Mouse (Mus musculus) left cerebral cortex, postnatal 10 days (tissue): Measurements from ENCODE around the gene Tnnt3. TPM values are rescaled to one million over a fixed set of nuclear protein-coding genes. Genes with fewer than 3 reads are reported as not detected.

Source experiments
- DNase-seq, 2 experiments: peaks; one replicate each; pipeline ENCODE4 v3.0.0; 2021 to 2022; ENCODE audit warnings: low spot score in 2 of 2, mixed read lengths in 1 of 2; ENCODE audit errors: extremely low spot score in 1 of 2
- intact Hi-C: fragments of 180-260 bp; cut with DNase I; formaldehyde crosslinking; loops from one replicate; pipeline ENCODE4 v1.15.1; 2025
- total RNA-seq, 2 experiments: library from RNA; stranded (reverse); gene quantifications; 2 replicates each; pipeline ENCODE4 v1.2.3; 2021

The Tnnt3 gene
- total RNA-seq, 2 experiments from 2014 or later, result not detected

DNA sequence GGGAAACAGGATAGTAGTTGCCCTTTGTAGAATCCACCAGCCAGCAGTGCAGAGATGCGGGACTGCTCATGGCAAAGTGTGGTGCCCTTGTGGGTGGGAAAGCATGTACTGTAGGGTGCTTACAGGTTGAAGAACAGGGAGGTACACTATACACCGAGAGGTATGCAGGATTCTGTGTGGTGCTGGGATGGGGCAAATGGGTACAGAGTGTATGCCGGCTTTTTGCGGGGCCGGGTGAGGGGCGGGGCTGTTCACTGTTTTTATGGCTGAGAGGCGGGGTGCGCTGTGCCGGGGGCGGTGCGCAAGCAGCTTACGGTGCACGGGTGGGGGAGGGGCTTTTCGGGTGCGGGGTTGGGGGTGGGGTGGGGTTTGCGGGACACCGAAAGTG, 34.0 kb downstream of the Tnnt3 start, which contains the start of gene Mrpl23:
Mrpl23 (plus strand) TSS at position 16 of the 388 bp plus-strand sequence.
- intact Hi-C loops, result no loop called here
- no peak for DNase-seq

DNA sequence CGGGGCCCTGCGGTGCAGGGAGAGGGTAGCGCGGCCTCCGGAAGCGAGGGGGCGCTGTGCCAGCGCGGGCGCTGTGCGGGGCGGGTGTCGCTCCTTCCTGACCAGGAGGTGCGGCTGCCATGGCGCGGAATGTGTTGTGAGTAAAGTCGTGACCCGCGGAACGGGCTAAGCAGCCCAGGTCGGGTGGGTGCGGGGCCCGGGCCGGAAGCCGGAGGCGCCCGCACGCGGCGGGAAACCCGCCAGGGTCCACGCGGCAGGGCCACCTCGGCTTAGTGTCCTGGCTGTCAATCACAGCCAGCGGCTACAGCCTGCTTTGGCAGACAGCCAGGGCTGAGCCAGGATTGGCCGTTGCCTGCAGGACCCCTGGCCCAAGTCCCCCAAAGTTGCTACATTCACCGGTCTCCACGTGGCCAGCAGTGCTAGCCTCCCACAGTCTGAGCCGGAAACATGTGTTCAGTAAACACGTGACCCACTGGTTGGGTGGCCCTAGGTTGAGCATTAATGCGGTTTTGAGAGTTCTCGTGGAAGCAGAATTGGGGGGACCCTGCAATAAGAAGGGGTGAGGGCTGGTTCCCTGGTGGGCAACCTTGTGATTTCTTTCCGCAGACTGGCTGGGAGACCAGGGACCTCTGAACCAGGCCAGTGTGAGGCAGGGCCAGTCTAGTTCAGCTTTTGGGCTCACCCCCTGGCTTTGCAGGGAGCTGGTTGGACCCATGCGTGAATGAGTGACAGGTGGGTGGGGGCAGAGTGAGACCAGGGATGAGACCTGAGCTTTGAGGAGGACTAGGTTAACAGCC, 34.6 kb downstream of the Tnnt3 start:
- intact Hi-C loops, result no loop called here
- peak; percentile 73 to 92 for DNase-seq

DNA sequence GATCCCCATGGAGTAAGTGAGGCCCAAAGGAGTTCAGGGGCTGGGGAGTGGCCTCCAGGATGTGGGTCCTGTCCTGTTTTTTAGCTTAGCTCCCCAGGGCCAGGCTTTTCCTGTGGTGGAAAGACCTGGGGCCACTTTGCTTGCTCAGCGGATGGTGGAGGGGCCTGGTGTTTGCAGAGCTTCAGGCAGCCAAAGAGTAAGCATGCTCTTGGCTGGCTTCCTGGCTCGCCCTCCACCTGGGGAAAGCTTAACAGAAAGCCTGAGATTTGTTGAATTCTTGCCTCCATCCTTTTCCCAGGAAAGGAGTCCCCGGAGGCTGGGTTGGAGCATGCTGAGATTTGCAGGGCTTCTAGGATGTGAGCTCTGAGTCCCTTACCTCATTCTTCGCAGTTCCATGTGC, 36.5 kb downstream of the Tnnt3 start:
- no peak for DNase-seq
- intact Hi-C loops, result loop anchor here (5.0 kb wide), 1 partner anchor 137 kb away; no protein-coding TSS in a partner anchor

DNA sequence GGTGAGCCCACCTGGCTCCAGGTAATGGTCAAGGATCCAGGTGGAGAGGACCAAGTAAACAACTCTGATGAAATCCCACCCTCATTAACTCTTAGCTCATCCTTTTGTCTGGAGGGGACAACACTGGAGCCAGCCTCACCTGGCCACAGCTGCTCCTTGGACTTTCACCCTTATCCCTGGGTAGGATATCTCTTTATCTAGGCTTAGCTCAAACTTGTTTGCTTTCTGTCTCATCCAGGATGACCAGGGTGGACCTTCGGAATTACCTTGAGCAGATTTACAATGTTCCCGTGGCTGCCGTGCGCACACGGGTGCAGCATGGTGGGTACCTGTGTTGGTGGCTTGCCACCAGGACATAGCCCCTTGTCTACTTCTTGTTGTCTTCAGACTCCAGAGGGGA, 37.2 kb downstream of the Tnnt3 start:
- intact Hi-C loops, result loop anchor here (5.0 kb wide), 1 partner anchor 136 kb away; no protein-coding TSS in a partner anchor
- no peak for DNase-seq

DNA sequence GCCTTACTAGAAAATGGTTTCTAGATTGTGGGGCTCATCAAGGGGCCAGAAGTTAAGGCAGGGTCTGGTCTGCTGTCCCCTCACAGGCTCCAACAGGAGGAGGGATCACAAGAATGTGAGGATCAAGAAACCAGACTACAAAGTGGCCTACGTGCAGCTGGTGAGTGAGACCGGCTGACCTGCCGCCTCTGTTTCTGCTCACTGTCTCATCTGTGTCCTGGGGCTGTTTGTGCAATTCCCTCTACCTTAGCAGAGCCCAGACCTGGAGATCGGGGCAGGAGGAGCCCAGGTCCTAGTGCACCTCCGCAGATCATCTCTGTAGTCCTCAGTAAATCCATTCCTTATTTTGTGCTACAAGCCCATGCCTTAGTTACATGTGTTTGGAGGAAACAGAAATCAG, 38.5 kb downstream of the Tnnt3 start:
- intact Hi-C loops, result loop anchor here (5.0 kb wide), 1 partner anchor 135 kb away; no protein-coding TSS in a partner anchor
- DNase-seq, result no peak

DNA sequence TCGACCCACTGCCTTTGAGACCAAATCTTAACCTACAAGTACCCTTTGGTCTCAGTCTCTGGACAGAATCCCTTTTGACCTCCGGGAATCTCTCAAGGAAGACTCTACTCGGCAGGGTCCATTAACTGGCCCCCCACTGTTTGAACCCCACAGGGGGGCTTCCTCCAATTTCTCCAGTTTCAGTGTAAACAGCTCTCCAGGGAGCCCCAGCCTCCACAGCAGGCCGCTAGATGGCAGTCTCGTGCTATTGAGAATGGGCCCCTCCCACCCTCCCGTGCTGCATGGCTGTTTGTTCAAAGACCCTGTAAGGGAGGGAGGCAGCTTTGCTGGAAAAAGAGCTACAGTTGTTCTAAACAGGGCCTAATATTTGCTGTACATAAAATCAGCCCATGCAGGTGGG, 39.2 kb downstream of the Tnnt3 start:
- DNase-seq, result peak; percentile 51 to 83
- intact Hi-C loops, result loop anchor here (2.0 to 5.0 kb wide), 2 partner anchors 43 to 134 kb away; no protein-coding TSS in a partner anchor

DNA sequence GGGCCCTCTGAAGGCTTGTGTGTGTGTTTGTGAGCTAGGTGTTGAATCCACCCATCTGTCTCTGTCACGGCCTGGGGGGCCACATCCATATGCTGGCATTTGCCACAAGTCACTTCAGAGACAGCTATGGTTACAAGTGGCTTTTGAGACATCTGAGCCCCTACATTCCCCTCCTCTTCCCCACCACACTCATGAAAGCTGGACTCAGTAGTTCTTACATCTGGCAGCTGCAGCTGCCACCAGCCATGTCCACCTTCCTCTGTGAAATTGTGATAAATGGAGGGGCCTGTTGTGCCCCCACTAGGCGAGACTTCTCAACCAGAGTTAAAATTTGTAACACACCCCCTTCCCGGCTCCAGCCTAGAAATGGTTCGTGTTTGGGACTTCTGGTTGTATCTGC, 39.7 kb downstream of the Tnnt3 start:
- intact Hi-C loops, result loop anchor here (2.0 to 5.0 kb wide), 2 partner anchors 43 to 134 kb away; no protein-coding TSS in a partner anchor
- no peak for DNase-seq

DNA sequence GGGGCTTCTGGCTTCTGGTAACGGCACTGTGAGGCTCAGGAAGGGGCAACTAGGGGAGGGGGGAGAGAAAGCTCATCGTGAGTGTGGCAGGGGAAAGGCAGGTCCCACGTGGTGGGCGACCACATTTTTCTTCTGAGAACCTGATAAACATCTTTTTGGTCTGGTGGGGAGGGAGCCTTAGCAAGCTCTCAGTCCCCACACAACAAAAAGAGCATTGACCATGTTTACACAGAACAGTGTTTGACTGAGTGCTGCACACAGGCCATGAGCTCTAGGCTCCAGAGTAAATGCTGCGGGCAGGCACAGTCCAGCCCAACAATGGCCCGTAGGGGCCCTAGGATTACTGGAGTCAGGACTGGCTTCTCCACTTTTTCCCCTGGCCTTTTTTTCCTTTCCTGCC, 40.1 kb downstream of the Tnnt3 start:
- intact Hi-C loops, result loop anchor here (2.0 to 5.0 kb wide), 2 partner anchors 42 to 134 kb away; no protein-coding TSS in a partner anchor
- DNase-seq, result no peak

DNA sequence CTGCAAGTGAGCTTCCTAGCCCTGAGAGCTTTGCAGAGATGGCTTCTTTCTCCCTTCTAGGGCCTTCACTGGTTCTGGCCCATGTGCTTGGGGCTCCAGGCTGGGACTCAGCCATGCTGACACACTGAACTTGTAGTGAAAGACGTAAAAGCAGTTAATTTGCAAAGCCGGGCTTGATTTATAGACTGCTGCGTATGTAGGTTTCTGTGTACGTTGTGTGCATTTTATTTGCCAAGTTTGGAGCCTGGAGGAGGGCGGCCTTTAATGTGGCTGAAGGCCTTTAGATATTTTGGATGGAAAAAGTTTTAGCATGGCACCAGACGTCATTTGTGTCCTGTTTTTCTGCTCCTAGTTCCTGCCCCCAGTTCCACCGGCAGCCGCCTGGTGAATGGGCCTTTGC, 41.2 kb downstream of the Tnnt3 start:
- intact Hi-C loops, result loop anchor here (2.0 to 5.0 kb wide), 2 partner anchors 41 to 132 kb away; no protein-coding TSS in a partner anchor
- no peak for DNase-seq

DNA sequence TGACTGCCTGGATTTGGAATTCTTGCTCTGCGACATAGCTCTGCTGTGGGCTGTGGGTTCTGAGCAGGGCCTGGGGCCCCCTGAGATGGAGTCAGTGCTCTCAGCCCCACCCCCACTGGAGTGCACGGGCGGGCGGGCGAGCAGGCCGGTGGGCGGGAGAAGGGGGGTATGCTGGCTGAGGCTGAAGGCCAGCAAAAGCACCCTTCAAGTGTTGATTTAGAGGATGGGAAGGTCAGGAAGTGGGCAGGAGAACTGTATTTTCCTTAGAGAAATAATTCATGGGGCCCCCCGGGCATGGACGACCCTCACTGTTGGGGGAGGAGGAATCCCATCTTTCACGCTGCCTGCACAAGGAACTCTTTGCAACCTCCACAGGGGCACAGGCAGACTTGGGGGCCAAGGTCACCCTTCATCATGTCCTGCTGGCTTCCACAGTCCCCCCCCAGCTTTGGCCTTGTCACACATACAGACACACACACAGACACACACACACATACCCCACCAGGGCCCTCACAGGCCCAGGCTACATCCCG, 44.2 kb downstream of the Tnnt3 start:
- intact Hi-C loops, result no loop called here
- DNase-seq, result no peak

DNA sequence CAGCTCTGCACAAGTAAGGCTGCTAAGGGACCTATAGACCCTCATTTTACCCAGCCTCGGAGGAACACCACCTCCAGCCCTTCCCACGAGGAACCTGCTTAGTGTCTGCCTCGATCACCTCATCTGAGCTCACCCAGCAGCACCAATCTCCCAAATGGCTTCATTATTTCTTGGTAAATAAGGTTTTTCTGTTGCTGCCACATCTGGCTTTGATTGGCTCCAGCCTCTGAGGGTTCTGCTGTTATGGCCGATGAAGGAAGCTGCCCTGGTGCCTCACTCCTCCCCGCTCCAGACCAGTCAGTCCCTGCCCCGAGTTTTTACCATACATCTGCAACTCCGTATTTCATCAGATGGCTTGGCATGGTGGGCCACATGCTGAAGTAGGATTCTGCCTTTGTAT, 47.3 kb downstream of the Tnnt3 start:
- intact Hi-C loops, result no loop called here
- no peak for DNase-seq

DNA sequence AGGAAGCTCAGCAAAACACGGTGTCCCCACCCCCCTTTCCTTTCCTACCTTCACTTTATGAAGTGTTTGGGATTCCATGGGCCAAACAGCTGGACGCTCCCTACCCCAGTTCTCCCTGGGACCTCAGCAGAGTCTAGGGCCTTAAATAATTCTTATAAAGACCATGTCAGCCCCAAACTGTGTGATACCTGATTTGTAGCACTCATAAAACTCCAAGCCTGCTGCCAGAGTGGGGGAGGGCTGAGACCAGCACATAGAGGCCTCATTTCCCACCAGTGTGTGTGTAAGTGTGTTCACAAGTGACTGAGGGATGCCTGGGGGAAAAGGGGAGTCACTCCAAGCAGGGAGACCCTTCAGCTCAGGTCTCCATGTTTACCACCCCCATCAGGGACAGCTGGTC, 49.2 kb downstream of the Tnnt3 start:
- intact Hi-C loops, result no loop called here
- DNase-seq, result no peak

DNA sequence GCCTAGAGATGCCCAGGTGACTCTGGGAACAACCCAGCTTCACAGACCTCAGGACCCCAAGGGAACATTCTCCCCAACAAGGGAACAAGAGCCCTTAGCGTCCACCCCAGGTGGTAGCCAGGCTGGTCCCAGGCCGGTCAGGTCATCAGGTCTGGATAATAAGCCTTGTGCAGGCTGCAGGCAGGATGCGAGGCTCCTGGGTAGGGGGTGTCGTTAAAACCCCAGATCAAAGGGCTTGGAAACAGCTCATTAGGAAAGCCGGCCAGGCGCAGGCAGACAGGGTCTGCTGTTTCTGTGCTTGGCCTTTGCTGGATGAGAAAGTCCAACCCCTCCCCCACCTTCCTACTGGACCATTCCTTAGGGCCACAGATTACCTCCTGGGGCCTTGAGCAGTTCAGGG, 50.1 kb downstream of the Tnnt3 start:
- DNase-seq, result no peak
- intact Hi-C loops, result no loop called here

DNA sequence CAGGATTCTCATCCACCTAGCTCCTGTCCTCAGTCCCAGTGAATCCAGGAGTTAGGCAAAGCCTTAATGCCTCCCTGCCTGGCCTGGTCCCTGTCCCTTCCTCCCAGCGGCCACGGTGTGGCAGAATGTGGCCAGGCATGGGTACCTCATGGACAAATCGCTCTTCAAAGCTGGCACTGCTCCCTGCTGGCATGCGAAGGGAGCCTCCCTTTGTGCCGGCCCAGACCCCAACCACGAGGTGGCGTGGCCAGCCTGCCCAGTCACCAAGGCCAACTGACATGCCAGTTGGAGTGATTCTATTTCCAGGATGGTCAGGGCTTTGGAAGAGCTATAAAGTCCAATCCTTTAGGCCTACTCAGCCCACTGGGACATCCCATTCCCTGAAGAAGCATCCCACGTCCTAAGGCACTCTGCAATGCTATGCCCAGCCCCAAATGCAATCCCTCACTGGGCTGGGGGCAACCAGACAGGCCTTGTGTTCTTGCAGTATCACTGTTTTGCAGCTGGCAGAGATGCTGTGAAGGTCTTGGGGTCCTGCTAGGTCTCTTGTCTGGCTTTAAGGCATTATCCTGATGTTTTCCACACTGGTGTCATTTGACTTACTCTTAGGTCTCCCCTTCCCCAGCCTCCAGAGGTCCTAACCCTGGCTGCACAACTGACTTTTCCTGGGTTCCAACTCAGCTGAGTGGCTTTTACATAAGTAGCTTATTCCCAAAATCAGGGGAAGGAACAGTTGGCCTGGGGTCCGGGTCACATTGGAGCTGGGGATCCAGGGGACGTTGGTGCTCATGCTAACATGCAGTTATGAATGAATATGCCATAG, 51.5 kb downstream of the Tnnt3 start:
- intact Hi-C loops, result no loop called here
- no peak for DNase-seq

DNA sequence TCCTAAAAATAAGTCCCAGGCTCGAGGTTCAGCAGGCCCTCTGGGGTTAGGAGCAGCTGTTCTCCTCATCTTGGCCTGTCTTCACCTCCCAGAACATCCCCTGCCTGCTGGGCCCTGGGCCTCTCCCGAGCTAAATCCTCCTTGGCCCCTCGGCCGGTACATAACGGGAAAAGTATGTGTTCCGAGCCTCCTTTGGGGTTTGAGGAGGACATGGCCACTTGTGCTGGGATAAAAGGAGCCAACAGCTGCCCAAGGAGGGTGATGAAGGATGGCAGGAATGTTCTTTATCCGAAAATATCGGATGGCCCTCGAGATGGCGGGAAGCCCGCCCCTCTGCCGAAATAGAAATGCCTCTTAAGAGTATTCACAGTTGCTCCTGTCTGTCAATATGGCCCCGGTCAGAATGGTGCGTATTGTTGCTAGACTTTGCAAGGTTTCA, 52.3 kb downstream of the Tnnt3 start:
- no peak for DNase-seq

DNA sequence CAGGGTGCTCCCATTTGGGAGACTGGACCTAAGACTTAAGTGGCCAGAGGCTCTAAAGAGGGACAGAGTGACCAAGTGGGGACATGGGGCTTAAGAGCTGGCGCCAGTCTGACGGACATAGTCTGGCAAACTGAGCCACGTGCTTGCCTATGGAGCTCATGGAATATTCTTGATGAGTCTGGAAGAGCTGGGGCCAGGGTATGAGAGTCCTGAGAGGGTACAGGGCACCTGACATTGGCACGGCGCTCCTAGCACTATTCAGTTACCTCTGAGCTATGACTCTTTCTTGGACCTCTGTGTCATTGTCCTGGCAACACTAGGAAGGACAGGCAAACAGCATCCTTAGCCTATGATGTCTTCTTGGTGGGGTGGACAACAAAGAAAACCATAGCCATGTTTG, 53.1 kb downstream of the Tnnt3 start:
- intact Hi-C loops, result no loop called here
- DNase-seq, result no peak

More for the DNA sequence above, 52.3 kb downstream of the Tnnt3 start:
- intact Hi-C loops, result no loop called here

DNA sequence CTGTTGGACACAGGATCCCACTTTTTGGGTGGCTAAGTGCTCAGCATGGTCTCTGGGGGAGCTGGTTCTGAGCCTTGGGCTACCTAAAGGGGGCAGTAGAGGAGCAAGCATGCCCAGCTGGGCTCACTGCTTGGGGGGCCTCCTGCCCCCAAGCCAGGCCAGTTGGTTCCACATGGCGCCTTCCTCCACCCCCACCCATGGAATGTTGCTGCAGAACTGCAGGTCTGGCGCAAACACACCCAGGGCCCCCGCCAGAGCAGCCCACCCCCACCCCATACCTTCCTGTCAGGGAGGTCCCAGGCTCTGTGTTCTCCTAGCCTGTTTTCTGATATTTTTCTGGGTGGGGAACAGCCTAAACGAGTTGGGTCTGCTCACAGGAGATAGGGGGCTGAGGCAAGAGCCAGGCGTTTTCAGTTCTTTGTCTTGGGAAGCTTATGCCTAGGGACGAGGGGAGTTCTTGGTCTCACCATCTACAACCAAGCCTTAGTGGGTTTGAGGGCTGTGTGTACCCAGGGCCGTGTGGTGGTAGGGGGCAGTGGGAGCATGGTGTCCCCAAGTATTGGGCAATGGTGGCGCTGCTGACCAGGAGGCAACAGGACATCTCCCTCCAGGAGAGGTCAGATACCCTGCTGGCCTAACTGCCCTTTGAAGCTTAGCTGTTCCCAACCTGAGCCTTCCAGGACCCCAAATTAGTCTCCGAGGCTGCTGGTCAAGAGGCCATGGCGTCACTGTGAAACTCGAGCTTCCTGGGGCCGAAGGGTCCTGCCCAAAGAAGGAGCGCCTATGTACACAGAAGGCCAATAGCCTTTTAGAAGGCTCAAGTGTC, 54.2 kb downstream of the Tnnt3 start:
- DNase-seq, result no peak

More for the DNA sequence above, 54.2 kb downstream of the Tnnt3 start:
- intact Hi-C loops, result no loop called here
